Mouse (Mus musculus) CH12.LX (cell line): ENCODE measurements around the gene Arl9.

Source experiments
- CHD2 ChIP-seq: IDR thresholded peaks from 2 replicates; pipeline ENCODE4 v1.6.1; 2011; ENCODE audit warnings: low read length, improper control_type of control experiment
- CTCF ChIP-seq, 2 experiments: IDR thresholded peaks in 1 of 2; conservative IDR thresholded peaks in 1 of 2; 2 replicates each; pipeline ENCODE4 v1.5.1; 2011 to 2012; ENCODE audit warnings: low read depth in 2 of 2, low read length in 2 of 2, improper control_type of control experiment in 1 of 2, inconsistent platforms in 1 of 2, mild to moderate bottlenecking in 1 of 2, moderate library complexity in 1 of 2
- EP300 ChIP-seq: IDR thresholded peaks from 2 replicates; pipeline ENCODE4 v1.6.1; 2011; ENCODE audit warnings: low read length, improper control_type of control experiment
- ETS1 ChIP-seq: conservative IDR thresholded peaks from 2 replicates; pipeline ENCODE4 v1.6.1; 2012; ENCODE audit warnings: low read depth, mild to moderate bottlenecking, inconsistent platforms, low read length, improper control_type of control experiment, moderate library complexity
- JUND ChIP-seq: conservative IDR thresholded peaks from 2 replicates; pipeline ENCODE4 v1.6.1; 2011; ENCODE audit warnings: low read depth, low read length, improper control_type of control experiment
- MYC ChIP-seq: IDR thresholded peaks from 2 replicates; pipeline ENCODE4 v1.6.1; 2011; ENCODE audit warnings: low read depth, mild to moderate bottlenecking, improper control_type of control experiment, low read length
- POLR2A ChIP-seq: IDR thresholded peaks from 2 replicates; pipeline ENCODE4 v1.6.1; 2011; ENCODE audit warnings: low read depth, mild to moderate bottlenecking, improper control_type of control experiment, low read length
- POLR2AphosphoS2 ChIP-seq: IDR thresholded peaks from 2 replicates; pipeline ENCODE4 v1.6.1; 2011; ENCODE audit warnings: low read depth, low read length, improper control_type of control experiment
- RCOR1 ChIP-seq: conservative IDR thresholded peaks from 2 replicates; pipeline ENCODE4 v1.6.1; 2012; ENCODE audit warnings: low read depth, mild to moderate bottlenecking, inconsistent platforms, low read length, improper control_type of control experiment
- SIN3A ChIP-seq: IDR thresholded peaks from 2 replicates; pipeline ENCODE4 v1.6.1; 2012; ENCODE audit warnings: low read length, improper control_type of control experiment, inconsistent platforms
- USF1 ChIP-seq: IDR thresholded peaks from 2 replicates; pipeline ENCODE4 v1.6.1; 2014; ENCODE audit warnings: low read depth, mild to moderate bottlenecking, inconsistent platforms, low read length, improper control_type of control experiment
- USF2 ChIP-seq: conservative IDR thresholded peaks from 2 replicates; pipeline ENCODE4 v1.6.1; 2011; ENCODE audit warnings: low read depth, low read length, improper control_type of control experiment
- ZMIZ1 ChIP-seq: IDR thresholded peaks from 2 replicates; pipeline ENCODE4 v1.6.1; 2012; ENCODE audit warnings: low read depth, mild to moderate bottlenecking, inconsistent platforms, low read length, improper control_type of control experiment

- no peak for TF ChIP-seq CTCF (conservative IDR thresholded peaks at IDR 0.05 in 1 of 2, IDR thresholded peaks at IDR 0.05 in 1 of 2; ENCODE audit: low read depth in 2 of 2, low read length in 2 of 2)
- TF ChIP-seq POLR2AphosphoS2 = no peak
- TF ChIP-seq USF1 = no peak
- no peak for TF ChIP-seq CHD2
- no peak for TF ChIP-seq ETS1
- no peak for TF ChIP-seq RCOR1
- TF ChIP-seq SIN3A = no peak
- no peak for TF ChIP-seq POLR2A
- no peak for TF ChIP-seq MYC
- TF ChIP-seq EP300 = no peak
- no peak for TF ChIP-seq USF2
- TF ChIP-seq JUND = no peak
- TF ChIP-seq ZMIZ1 = no peak
Measured at GRCm38 (mm10) chr5:77044362-77044761, 40.5 kb downstream of the Arl9 start.
